Mouse (Mus musculus) spleen, adult 2 months (tissue): ENCODE data around the gene Commd9.

Experiments
- CTCF ChIP-seq: fragments of 200-500 bp; IDR thresholded peaks from 2 replicates; pipeline ENCODE4 v1.5.1; 2011; ENCODE audit warnings: mild to moderate bottlenecking, inconsistent platforms; ENCODE audit not compliant: insufficient read depth, insufficient read length, insufficient replicate concordance; ENCODE audit errors: extremely low read depth
- POLR2A ChIP-seq: fragments of 200-500 bp; IDR thresholded peaks from 2 replicates; pipeline ENCODE4 v1.6.1; 2011; ENCODE audit warnings: low read depth, low read length, inconsistent platforms

DNA sequence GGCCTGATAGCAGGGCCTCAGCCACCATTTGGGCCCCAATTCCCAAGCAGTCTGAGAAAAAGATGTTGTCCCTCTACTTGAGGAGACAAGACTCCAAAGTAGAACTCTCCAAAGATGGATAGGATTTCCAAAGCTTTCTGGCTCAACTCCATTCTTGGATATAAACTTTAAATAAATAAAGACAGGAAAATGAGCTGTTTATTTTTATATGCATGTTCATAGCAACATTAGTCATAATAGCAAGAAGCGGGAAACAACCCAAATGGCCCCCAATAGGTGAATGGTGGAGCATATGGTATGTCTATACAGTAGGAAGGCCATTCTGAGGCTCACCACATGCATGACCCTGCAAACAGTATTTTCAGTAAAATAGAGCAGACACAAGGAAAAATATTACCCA is 49.0 kb downstream of the Commd9 start:
- TF ChIP-seq CTCF, result no peak
- no peak for TF ChIP-seq POLR2A
